Mouse (Mus musculus) hindlimb bud, embryonic 11.5 days (tissue): ENCODE results near the gene Olfr550.
"Not testable (repeated sequence)": the region's sequence is repeated elsewhere in the genome, so short reads cannot be mapped to it uniquely, and the experiment has no call there.

ENCODE experiments used
- DNase-seq: peaks from one replicate; pipeline ENCODE4 v3.0.0-alpha.2; 2012; ENCODE audit warnings: low read depth, low spot score; ENCODE audit errors: extremely low spot score

Olfr550 gene

DNA sequence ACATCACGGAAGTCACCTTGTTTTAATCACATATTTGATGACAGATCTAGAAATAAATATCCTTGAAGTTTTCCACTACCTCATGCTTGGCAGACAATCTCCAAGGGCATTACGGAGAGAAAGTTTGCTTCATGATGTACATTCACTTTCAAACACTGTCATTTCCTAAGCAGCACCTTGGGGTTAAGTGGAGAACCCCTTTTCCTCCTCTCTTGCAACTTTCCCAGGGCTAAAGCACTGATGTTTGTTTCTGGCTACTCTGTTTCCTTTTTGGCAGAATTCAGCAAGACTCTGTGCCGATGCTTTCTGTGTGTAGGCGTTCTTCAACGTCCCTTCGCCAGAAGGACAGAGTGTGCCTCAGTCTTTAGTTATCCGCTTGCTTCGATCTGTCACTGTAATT is at the start of gene Olfr550:
Olfr550 (plus strand) TSS at position 301 of the 400 bp plus-strand sequence.
- DNase-seq, result no peak

DNA sequence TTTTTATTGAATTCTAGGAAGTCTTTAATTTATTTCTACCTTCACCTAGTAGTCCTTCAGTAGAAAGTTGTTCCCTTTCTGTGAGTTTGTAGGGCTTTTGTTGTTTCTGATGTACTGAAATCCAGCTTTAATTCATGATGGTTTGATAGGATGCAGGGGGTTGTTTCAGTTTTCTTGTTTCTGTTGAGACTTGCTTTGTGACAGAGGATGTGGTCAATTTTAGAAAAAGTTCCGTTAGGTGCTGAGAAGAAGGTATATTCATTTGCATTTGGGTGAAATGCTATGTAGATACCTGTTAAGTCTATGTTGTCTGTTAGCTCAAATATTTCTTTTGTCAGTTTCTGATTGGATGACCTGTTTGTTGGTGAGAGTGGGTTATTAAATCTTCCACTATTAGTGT is 42.2 kb upstream of the Olfr550 start:
- no peak for DNase-seq

DNA sequence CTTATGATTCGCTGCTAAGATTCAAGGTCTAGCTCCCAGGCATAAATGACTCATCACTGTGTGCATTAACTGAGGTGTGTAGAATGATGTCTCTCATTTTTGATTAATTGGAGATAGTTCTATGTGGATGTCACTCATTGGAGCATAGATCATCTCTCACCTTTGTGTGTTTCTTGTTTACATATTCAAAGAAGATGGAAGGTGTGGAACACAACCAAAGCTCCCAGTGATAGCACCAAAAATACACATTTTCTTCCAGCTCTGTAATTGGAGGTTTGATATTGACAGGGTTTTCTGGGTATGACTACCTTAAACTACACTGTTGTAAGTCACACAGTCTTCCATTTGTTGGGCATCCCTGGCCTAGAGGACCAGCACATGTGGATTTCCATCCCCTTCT is 36.8 kb upstream of the Olfr550 start, which contains the start of gene Olfr547:
Olfr547 (plus strand) TSS at position 301 of the 400 bp plus-strand sequence.
- no peak for DNase-seq

GRCm38 (mm10) chr7:102540596-102540995 is 30.6 kb upstream of the Olfr550 start, which contains the start of gene Olfr548-ps1:
Gene Olfr548-ps1, plus strand, starts transcription at chr7:102540896.
- no peak for DNase-seq

DNA sequence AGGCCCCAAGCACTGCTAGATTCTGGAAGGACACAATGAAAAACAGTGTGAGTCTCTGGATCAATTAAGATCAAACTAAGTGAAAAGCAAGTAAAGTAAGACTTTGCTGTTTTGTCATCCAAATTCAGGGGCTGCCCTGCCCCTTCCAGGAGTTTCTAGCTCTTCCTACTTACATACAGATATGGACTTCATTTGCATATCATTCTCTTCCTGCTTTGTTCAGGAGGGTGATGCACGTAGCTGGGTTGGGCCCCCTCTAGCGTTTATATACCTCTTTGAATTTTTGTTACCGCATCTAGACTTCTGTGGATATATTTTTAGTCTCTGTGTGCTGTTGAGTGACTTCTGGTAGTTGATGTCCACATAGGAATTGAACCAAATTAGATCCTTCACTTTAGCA is 30.0 kb upstream of the Olfr550 start:
- no peak for DNase-seq

GRCm38 (mm10) chr7:102549570-102549969 is 21.7 kb upstream of the Olfr550 start, which contains the start of gene Olfr549:
Gene Olfr549, plus strand, starts transcription at chr7:102549870.
- DNase-seq, result no peak

GRCm38 (mm10) chr7:102553279-102553678 is 18.0 kb upstream of the Olfr550 start:
- DNase-seq, result no peak

- DNase-seq, result peak; percentile 39
These were observed 5.9 kb upstream of the Olfr550 start, which contains the start of gene Trim21 for GRCm38 (mm10) chr7:102564999-102565997. Gene Trim21, minus strand, starts transcription at chr7:102565486.

DNA sequence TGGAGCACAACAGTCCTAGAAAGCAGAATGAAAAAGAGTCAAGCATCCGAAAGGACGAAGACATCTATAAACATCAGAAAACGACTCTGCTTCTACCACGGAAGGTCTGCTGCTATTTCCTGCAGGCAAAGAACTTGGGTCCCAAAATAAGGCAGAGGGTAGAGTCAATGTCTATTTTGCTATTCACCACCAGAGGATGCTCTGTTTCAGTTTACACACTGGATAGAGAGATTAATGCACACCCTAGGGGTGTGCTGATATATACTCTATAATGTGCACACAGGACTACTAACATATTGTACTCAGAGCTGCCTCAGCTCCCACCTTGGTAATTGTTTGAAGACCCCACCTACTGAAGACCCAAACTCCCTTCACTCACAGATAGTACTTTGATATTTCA is 5.0 kb upstream of the Olfr550 start:
- DNase-seq, result no peak

DNA sequence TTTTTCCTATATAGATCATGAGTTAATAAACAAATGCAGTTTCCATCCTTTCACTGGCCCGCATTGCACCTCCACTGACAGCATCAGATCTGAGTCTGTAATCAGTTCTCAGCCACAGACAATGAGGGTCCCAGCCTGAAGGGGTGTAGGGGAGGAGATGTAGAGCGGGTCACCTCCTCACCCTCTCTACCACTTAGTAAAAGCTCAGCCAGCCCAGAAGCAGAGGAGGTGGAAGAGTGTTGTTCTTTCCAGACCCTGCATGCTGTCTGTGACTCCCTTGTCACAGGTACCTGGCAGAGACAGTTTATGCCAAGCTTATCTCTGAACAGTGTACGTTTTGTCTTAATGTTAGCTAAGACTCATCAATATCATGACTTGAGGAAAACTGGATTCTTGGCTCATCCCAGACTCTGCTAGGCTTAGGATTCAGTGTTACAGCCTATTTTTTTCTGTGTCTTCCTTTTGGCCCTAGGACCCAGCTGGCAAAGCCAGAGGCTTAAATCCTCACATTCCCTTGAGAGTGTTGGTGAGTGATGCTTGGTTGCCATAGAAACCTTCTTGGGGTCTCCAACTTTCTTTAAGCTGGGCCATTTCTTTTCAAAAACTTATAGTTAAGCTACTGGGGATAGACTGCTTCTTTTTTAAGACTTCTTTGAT is 2.1 kb downstream of the Olfr550 start:
- no peak for DNase-seq

DNA sequence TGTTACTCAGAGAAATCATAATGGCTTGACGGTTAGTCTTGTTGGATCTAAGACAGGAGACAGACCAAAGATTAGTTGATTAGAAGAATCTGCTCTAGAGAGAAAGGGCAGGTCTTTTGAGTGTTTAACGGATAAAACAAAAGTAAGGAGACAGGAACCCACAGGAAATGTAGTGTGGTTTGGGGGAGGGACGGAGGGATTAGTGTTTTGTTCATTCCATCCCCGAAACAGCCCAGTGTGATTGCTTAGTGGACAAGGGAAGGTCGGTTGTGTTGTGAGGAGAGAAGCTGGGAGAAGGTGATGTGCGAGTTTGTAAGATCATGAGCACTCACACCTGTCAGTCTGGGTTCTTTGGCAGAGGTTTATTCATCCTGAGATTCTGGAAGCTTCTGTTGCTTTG is 4.8 kb downstream of the Olfr550 start:
- DNase-seq, result no peak

DNA sequence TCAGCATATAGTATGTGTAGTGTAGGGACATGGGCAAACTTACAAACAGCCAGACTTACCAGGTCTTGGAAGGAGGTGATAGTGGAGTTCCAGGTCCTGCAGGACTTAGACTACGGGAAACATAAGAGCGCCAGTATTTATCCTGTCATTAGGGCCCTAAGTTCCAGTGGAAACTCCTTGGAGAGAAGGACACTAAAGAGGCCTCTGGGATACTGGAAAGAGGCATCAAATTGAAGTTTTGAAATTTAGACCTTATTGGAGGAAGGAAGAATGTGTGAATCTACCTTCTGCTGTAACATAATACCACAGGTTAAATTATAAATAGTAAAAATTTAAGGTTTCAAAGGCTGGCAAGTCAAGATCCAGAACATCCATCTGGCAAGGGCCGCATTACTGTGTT is 20.5 kb downstream of the Olfr550 start, which contains the start of gene Olfr551:
Olfr551 (minus strand) TSS at position 101 of the 400 bp plus-strand sequence.
- DNase-seq, result no peak

DNA sequence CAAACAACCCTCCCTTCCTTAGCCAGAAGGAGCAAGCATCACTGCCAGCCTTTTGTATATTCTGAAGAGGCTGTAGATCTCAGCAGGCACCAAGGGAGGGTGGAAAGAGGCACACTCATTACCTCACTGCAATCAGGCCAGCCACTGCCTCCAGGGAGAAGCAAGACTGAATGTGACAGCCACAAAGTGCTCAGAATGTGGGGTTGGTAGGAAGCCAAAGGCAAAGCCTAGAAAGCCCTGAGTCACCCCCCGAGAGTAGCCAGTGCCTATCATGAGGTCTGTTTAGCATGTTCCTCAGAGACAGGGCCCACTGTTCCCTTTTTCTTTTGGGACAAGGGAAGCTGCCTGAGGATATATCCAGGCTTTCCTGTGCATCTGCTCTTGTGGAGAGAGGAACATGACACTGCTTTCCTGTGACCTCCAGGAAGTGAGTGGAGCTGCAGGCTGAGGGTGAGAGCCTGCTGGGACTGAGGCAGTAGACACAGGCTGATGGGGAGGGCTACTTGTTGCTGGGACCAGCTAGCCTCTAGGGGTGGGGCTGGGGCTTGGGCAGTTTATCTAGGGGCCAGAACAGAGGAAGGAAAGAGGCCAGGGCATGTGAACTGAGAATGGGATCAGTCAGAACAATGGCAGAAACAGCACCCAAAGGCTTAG is 26.3 kb downstream of the Olfr550 start, which contains the start of gene Olfr552:
Olfr552 (plus strand) TSS at position 393 of the 654 bp plus-strand sequence.
- DNase-seq, result no peak

DNA sequence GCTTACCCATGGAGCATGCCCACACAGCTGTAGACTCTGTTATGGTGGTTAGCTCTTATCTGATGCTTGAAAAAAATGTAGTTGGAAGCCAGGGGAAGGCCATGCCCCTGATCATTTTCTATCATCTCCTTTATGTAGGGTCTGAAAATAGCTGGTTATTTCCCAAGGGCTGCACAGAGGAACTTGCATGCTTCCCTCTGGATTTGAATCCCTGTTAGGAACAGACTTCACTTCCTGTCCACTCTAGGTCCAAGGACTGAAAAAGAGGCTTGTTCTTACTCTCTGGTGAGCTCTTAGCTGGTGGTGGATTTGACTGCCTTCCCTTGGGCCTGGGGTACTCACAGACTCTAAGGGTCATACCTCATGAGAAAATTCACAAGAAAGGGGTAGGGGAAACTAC is 46.9 kb downstream of the Olfr550 start, which contains the start of gene Olfr553:
Olfr553 (minus strand) TSS at position 101 of the 400 bp plus-strand sequence.
- DNase-seq, result no peak

DNA sequence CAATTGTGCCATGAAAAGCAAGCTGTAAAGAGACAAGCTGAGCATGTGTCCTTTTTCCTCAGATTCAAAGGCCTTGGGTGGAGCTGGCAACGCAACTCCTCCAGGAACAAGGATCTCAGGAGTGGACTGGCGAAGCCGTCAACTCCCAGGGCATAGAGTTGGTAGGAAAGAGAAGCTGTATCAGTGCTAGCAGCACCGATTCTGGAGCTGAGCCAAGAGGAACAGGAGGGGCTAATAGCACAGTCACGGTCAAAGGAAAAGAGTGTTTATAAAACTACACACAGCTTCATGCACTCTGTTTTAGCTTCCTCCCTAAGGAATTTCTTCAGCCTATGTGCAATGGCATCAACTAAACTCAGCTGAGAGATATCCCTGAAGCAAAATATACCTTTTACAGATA is 48.4 kb downstream of the Olfr550 start:
- DNase-seq, result no peak

- DNase-seq, result not testable (repeated sequence)
These were observed 49.1 kb downstream of the Olfr550 start for GRCm38 (mm10) chr7:102620368-102620767.
